Mouse (Mus musculus): ENCODE measurements around the gene Cdc34b. TPM values are rescaled to one million over a fixed set of nuclear protein-coding genes. Genes with fewer than 3 reads are reported as not detected.

Gene Cdc34b
- polyA plus RNA-seq, 1 experiment from 2014 or later: not detected

- Histone ChIP-seq H3K9ac (ENCODE audit: low read length) (no peak overlapping the region), H3K36me3 (ENCODE audit: control insufficient read depth, insufficient read depth, low read length) (no peaks in the 10 kb centered on the region), H3K4me1 (replicated peaks; ENCODE audit: control insufficient read depth, insufficient read depth) (no peaks in the 10 kb centered on the region), H3K27me3 (ENCODE audit: control insufficient read depth, insufficient read depth, low read length) (no peaks in the 10 kb centered on the region), H3K4me3 (ENCODE audit: low read depth, low read length) (no peak overlapping the region), H3K4me2 (replicated peaks; ENCODE audit: low read depth) (no peak overlapping the region), H3K9me3 (ENCODE audit: control insufficient read depth, low read length) (no peaks in the 10 kb centered on the region), H3K27ac (replicated peaks) (no peak overlapping the region)
- DNase-seq (ENCODE audit: low spot score) (no peak), ATAC-seq (ENCODE audit: low FRiP score, low TSS enrichment) (no peak)
- 35% methylated on average over 4 of the region's 4 CpGs for WGBS
- TF ChIP-seq EP300 (optimal IDR thresholded peaks at IDR 0.05) (no peak), CTCF (IDR thresholded peaks at IDR 0.05; ENCODE audit: low read depth) (peak; percentile 45)
Measured at GRCm38 (mm10) chr11:94729565-94729964, 12.0 kb upstream of the Cdc34b start.

GRCm38 (mm10) chr11:94730261-94730660, 11.3 kb upstream of the Cdc34b start:
- Histone ChIP-seq H3K27me3 (ENCODE audit: control insufficient read depth, insufficient read depth, low read length) (no peaks in the 10 kb centered on the region), H3K4me1 (replicated peaks; ENCODE audit: control insufficient read depth, insufficient read depth) (no peaks in the 10 kb centered on the region), H3K27ac (replicated peaks) (no peak overlapping the region), H3K4me3 (ENCODE audit: low read depth, low read length) (no peak overlapping the region), H3K9ac (ENCODE audit: low read length) (no peak overlapping the region), H3K36me3 (ENCODE audit: control insufficient read depth, insufficient read depth, low read length) (no peaks in the 10 kb centered on the region), H3K4me2 (replicated peaks; ENCODE audit: low read depth) (no peak overlapping the region), H3K9me3 (ENCODE audit: control insufficient read depth, low read length) (no peaks in the 10 kb centered on the region)
- ATAC-seq (ENCODE audit: low FRiP score, low TSS enrichment) (0 out of 2 replicates have a peak, but pooled peaks have one; percentile 43), DNase-seq (ENCODE audit: low spot score) (peak; percentile 64)
- TF ChIP-seq EP300 (optimal IDR thresholded peaks at IDR 0.05): no peak
- peak; percentile 94 for TF ChIP-seq CTCF (IDR thresholded peaks at IDR 0.05; ENCODE audit: low read depth)
- WGBS: 25% methylated on average over 5 of the region's 5 CpGs

- no peak for DNase-seq (ENCODE audit: low spot score)
- TF ChIP-seq CTCF (IDR thresholded peaks at IDR 0.05; ENCODE audit: low read depth) (no peak), EP300 (optimal IDR thresholded peaks at IDR 0.05) (no peak)
- Histone ChIP-seq H3K4me2 (replicated peaks; ENCODE audit: low read depth) (no peak overlapping the region), H3K4me1 (replicated peaks; ENCODE audit: control insufficient read depth, insufficient read depth) (no peaks in the 10 kb centered on the region), H3K9ac (ENCODE audit: low read length) (no peak overlapping the region), H3K4me3 (ENCODE audit: low read depth, low read length) (no peak overlapping the region), H3K36me3 (ENCODE audit: control insufficient read depth, insufficient read depth, low read length) (no peaks in the 10 kb centered on the region), H3K27ac (replicated peaks) (no peak overlapping the region), H3K9me3 (ENCODE audit: control insufficient read depth, low read length) (no peaks in the 10 kb centered on the region), H3K27me3 (ENCODE audit: control insufficient read depth, insufficient read depth, low read length) (no peaks in the 10 kb centered on the region)
- 81% methylated on average over 12 of the region's 12 CpGs for WGBS
- ATAC-seq (ENCODE audit: low FRiP score, low TSS enrichment): no peak
Measured at GRCm38 (mm10) chr11:94731229-94731628, 10.4 kb upstream of the Cdc34b start.

- Histone ChIP-seq H3K9me3 (ENCODE audit: control insufficient read depth, low read length) (no peaks in the 10 kb centered on the region), H3K4me3 (ENCODE audit: low read depth, low read length) (no peak overlapping the region), H3K4me1 (replicated peaks; ENCODE audit: control insufficient read depth, insufficient read depth) (no peaks in the 10 kb centered on the region), H3K27ac (replicated peaks) (no peak overlapping the region), H3K36me3 (ENCODE audit: control insufficient read depth, insufficient read depth, low read length) (no peaks in the 10 kb centered on the region), H3K27me3 (ENCODE audit: control insufficient read depth, insufficient read depth, low read length) (no peaks in the 10 kb centered on the region), H3K4me2 (replicated peaks; ENCODE audit: low read depth) (no peak overlapping the region), H3K9ac (ENCODE audit: low read length) (no peak overlapping the region)
- DNase-seq (ENCODE audit: low spot score) (peak; percentile 75), ATAC-seq (ENCODE audit: low FRiP score, low TSS enrichment) (peak; percentile 54)
- TF ChIP-seq CTCF (IDR thresholded peaks at IDR 0.05; ENCODE audit: low read depth) (peak; percentile 74), EP300 (optimal IDR thresholded peaks at IDR 0.05) (no peak)
- WGBS: 39% methylated on average over 8 of the region's 8 CpGs
Measured at GRCm38 (mm10) chr11:94732773-94733172, 8.8 kb upstream of the Cdc34b start.

GRCm38 (mm10) chr11:94735746-94736145, 5.8 kb upstream of the Cdc34b start:
- DNase-seq (ENCODE audit: low spot score): no peak
- TF ChIP-seq EP300 (optimal IDR thresholded peaks at IDR 0.05) (no peak), CTCF (IDR thresholded peaks at IDR 0.05; ENCODE audit: low read depth) (no peak)
- H3K27ac ChIP-seq (replicated peaks): no peak overlapping the region
- H3K9me3 ChIP-seq (ENCODE audit: control insufficient read depth, low read length): no peaks in the 10 kb centered on the region
- WGBS: 63% methylated on average over 2 of the region's 2 CpGs
- H3K4me3 ChIP-seq (ENCODE audit: low read depth, low read length): no peak overlapping the region
- no peak for ATAC-seq (ENCODE audit: low FRiP score, low TSS enrichment)
- no peaks in the 10 kb centered on the region for H3K36me3 ChIP-seq (ENCODE audit: control insufficient read depth, insufficient read depth, low read length)
- H3K4me1 ChIP-seq (replicated peaks; ENCODE audit: control insufficient read depth, insufficient read depth): no peaks in the 10 kb centered on the region
- H3K4me2 ChIP-seq (replicated peaks; ENCODE audit: low read depth): no peak overlapping the region
- H3K27me3 ChIP-seq (ENCODE audit: control insufficient read depth, insufficient read depth, low read length): no peaks in the 10 kb centered on the region
- no peak overlapping the region for H3K9ac ChIP-seq (ENCODE audit: low read length)

GRCm38 (mm10) chr11:94752946-94753713, 11.5 kb downstream of the Cdc34b start:
- ATAC-seq (ENCODE audit: low FRiP score, low TSS enrichment) (peak; percentile 21; the same call in 1 of the 2 replicates), DNase-seq (ENCODE audit: low spot score) (peak; percentile 18)
- Histone ChIP-seq H3K27ac (replicated peaks) (no peak overlapping the region), H3K4me1 (replicated peaks; ENCODE audit: control insufficient read depth, insufficient read depth) (no peaks in the 10 kb centered on the region), H3K4me3 (ENCODE audit: low read depth, low read length) (no peak overlapping the region), H3K27me3 (ENCODE audit: control insufficient read depth, insufficient read depth, low read length) (no peaks in the 10 kb centered on the region), H3K4me2 (replicated peaks; ENCODE audit: low read depth) (no peak overlapping the region), H3K9ac (ENCODE audit: low read length) (no peak overlapping the region), H3K36me3 (ENCODE audit: control insufficient read depth, insufficient read depth, low read length) (no peaks in the 10 kb centered on the region), H3K9me3 (ENCODE audit: control insufficient read depth, low read length) (no peaks in the 10 kb centered on the region)
- no peak for TF ChIP-seq EP300 (optimal IDR thresholded peaks at IDR 0.05)
- no peak for TF ChIP-seq CTCF (IDR thresholded peaks at IDR 0.05; ENCODE audit: low read depth)
- WGBS: 39% methylated on average over 2 of the region's 2 CpGs

Measured in stomach, postnatal 0 days (tissue).